Mouse (Mus musculus) heart, embryonic 16.5 days (tissue): ENCODE measurements around the gene Atp5l. TPM values are rescaled to one million over a fixed set of nuclear protein-coding genes. Genes with fewer than 3 reads are reported as not detected.

Source experiments
- ATAC-seq: fragments of 200-750 bp; cut with Nextera tagmentation; replicated peaks from 2 replicates; pipeline ENCODE4 v1.8.0; 2017; ENCODE audit warnings: moderate number of reproducible peaks; ENCODE audit not compliant: insufficient read depth, low FRiP score; ENCODE audit errors: extremely low read depth
- H3K27ac ChIP-seq: fragments of 300-500 bp; sonication (generic); 2 replicates; pipeline ENCODE4 v1.5.1; 2014; ENCODE audit warnings: mild to moderate bottlenecking, low read length, control low read depth, moderate library complexity
- H3K27me3 ChIP-seq: fragments of 300-500 bp; sonication (generic); 2 replicates; pipeline ENCODE4 v1.6.1; 2014; ENCODE audit warnings: low read length, mixed read lengths; ENCODE audit not compliant: control insufficient read depth, insufficient read depth
- H3K36me3 ChIP-seq: fragments of 300-500 bp; sonication (generic); 2 replicates; pipeline ENCODE4 v1.6.1; 2014; ENCODE audit not compliant: control insufficient read depth, insufficient read depth
- H3K4me1 ChIP-seq: fragments of 300-500 bp; sonication (generic); 2 replicates; pipeline ENCODE4 v1.6.1; 2014; ENCODE audit warnings: low read length, mixed read lengths; ENCODE audit not compliant: control insufficient read depth, insufficient read depth
- H3K4me2 ChIP-seq: fragments of 300-500 bp; sonication (generic); 2 replicates; pipeline ENCODE4 v1.6.1; 2014; ENCODE audit warnings: low read depth, mild to moderate bottlenecking, control low read depth, low read length
- H3K4me3 ChIP-seq: fragments of 300-500 bp; sonication (generic); 2 replicates; pipeline ENCODE4 v1.5.1; 2014; ENCODE audit warnings: mild to moderate bottlenecking, control low read depth, low read length
- H3K9ac ChIP-seq: fragments of 300-500 bp; sonication (generic); 2 replicates; pipeline ENCODE4 v1.6.1; 2014; ENCODE audit warnings: low read length, control low read depth
- H3K9me3 ChIP-seq: fragments of 300-500 bp; sonication (generic); replicated peaks from 2 replicates; pipeline ENCODE4 v1.6.1; 2016; ENCODE audit warnings: low read length; ENCODE audit not compliant: control insufficient read depth
- WGBS: fragments of 180-500 bp; shearing (Covaris S2); extraction: QIAGEN DNeasy Blood & Tissue Kit; methylation state at CpG from one replicate; pipeline ENCODE4 v1.1.7; 2014; 5-methylcytosine and 5-hydroxymethylcytosine counted together
- polyA plus RNA-seq: library from polyadenylated mRNA; unstranded; fragments of >200 nt; fragmentation: Nextera tagmentation; extraction: Ambion mirVana; gene quantifications from 2 replicates; pipeline ENCODE4 v1.2.1, GENCODE M21; 2015

The Atp5l gene
- polyA plus RNA-seq, 1 experiment from 2014 or later = 1,180 TPM

- peak; percentile 88 for ATAC-seq
- H3K9ac ChIP-seq = no peak overlapping the region; the same call in 1 of the 2 replicates
- peak overlapping the region; percentile 82 for H3K27ac ChIP-seq
- no peaks in the 10 kb centered on the region for H3K27me3 ChIP-seq
- no peaks in the 10 kb centered on the region for H3K9me3 ChIP-seq
- peaks cover 9% of the 10 kb centered on the region for H3K36me3 ChIP-seq
- peak overlapping the region; percentile 20; the same call in 1 of the 2 replicates for H3K4me3 ChIP-seq
- H3K4me1 ChIP-seq = peaks cover 22% of the 10 kb centered on the region
- peak overlapping the region; percentile 57 for H3K4me2 ChIP-seq
- WGBS = 31% methylated on average over 4 of the region's 4 CpGs
Observed at GRCm38 (mm10) chr9:44905620-44906019, 14.9 kb downstream of the Atp5l start.

- Histone ChIP-seq H3K4me2 (peak overlapping the region; percentile 18; the same call in 1 of the 2 replicates), H3K4me3 (no peak overlapping the region), H3K27ac (peak overlapping the region; percentile 82), H3K9me3 (no peaks in the 10 kb centered on the region), H3K36me3 (peaks cover 2% of the 10 kb centered on the region; the same call in 1 of the 2 replicates), H3K4me1 (peaks cover 22% of the 10 kb centered on the region), H3K9ac (no peak overlapping the region), H3K27me3 (no peaks in the 10 kb centered on the region)
- WGBS = 37% methylated on average over 5 of the region's 5 CpGs
- ATAC-seq = peak; percentile 70
Observed at GRCm38 (mm10) chr9:44904964-44905363, 15.6 kb downstream of the Atp5l start.

- Histone ChIP-seq H3K4me3 (no peak overlapping the region), H3K27me3 (no peaks in the 10 kb centered on the region), H3K36me3 (no peaks in the 10 kb centered on the region), H3K27ac (no peak overlapping the region), H3K9me3 (no peaks in the 10 kb centered on the region), H3K4me1 (peaks cover 22% of the 10 kb centered on the region), H3K9ac (no peak overlapping the region), H3K4me2 (no peak overlapping the region)
- ATAC-seq = no peak
- 77% methylated on average over 4 of the region's 4 CpGs for WGBS
Observed at GRCm38 (mm10) chr9:44903856-44904255, 16.7 kb downstream of the Atp5l start.

GRCm38 (mm10) chr9:44900402-44900801 is 20.1 kb downstream of the Atp5l start:
- 55% methylated on average over 4 of the region's 4 CpGs for WGBS
- Histone ChIP-seq H3K9ac (no peak overlapping the region), H3K36me3 (no peaks in the 10 kb centered on the region), H3K4me2 (no peak overlapping the region), H3K27me3 (no peaks in the 10 kb centered on the region), H3K4me1 (peaks cover 11% of the 10 kb centered on the region), H3K4me3 (no peak overlapping the region), H3K27ac (no peak overlapping the region), H3K9me3 (no peaks in the 10 kb centered on the region)
- no peak for ATAC-seq

- Histone ChIP-seq H3K27ac (no peak overlapping the region), H3K4me1 (peaks cover 4% of the 10 kb centered on the region), H3K27me3 (no peaks in the 10 kb centered on the region), H3K9ac (no peak overlapping the region), H3K4me3 (no peak overlapping the region), H3K9me3 (no peaks in the 10 kb centered on the region), H3K36me3 (no peaks in the 10 kb centered on the region), H3K4me2 (no peak overlapping the region)
- WGBS = 62% methylated on average over 3 of the region's 3 CpGs
- ATAC-seq = no peak
Observed at GRCm38 (mm10) chr9:44899716-44900115, 20.8 kb downstream of the Atp5l start.

GRCm38 (mm10) chr9:44897024-44897423 is 23.5 kb downstream of the Atp5l start:
- H3K4me3 ChIP-seq = no peak overlapping the region
- ATAC-seq = no peak

GRCm38 (mm10) chr9:44892664-44893063 is 27.9 kb downstream of the Atp5l start:
- Histone ChIP-seq H3K9ac (no peak overlapping the region), H3K4me2 (no peak overlapping the region), H3K9me3 (no peaks in the 10 kb centered on the region), H3K27me3 (no peaks in the 10 kb centered on the region), H3K36me3 (no peaks in the 10 kb centered on the region), H3K4me1 (no peaks in the 10 kb centered on the region), H3K27ac (no peak overlapping the region), H3K4me3 (no peak overlapping the region)
- WGBS = 29% methylated on average over 3 of the region's 3 CpGs
- no peak for ATAC-seq

More at GRCm38 (mm10) chr9:44897024-44897423, 23.5 kb downstream of the Atp5l start:
- Histone ChIP-seq H3K9me3 (no peaks in the 10 kb centered on the region), H3K4me1 (no peaks in the 10 kb centered on the region), H3K27ac (no peak overlapping the region), H3K36me3 (no peaks in the 10 kb centered on the region), H3K4me2 (no peak overlapping the region), H3K27me3 (no peaks in the 10 kb centered on the region), H3K9ac (no peak overlapping the region)
- WGBS = 50% methylated on average over 4 of the region's 4 CpGs

GRCm38 (mm10) chr9:44891210-44891609 is 29.3 kb downstream of the Atp5l start:
- Histone ChIP-seq H3K4me1 (no peaks in the 10 kb centered on the region), H3K27me3 (no peaks in the 10 kb centered on the region), H3K4me3 (no peak overlapping the region), H3K27ac (no peak overlapping the region), H3K9ac (no peak overlapping the region), H3K4me2 (no peak overlapping the region), H3K9me3 (no peaks in the 10 kb centered on the region), H3K36me3 (no peaks in the 10 kb centered on the region)
- no peak for ATAC-seq
- 84% methylated on average over 6 of the region's 6 CpGs for WGBS

GRCm38 (mm10) chr9:44890122-44890521 is 30.4 kb downstream of the Atp5l start:
- Histone ChIP-seq H3K4me1 (no peaks in the 10 kb centered on the region), H3K9ac (no peak overlapping the region), H3K9me3 (no peaks in the 10 kb centered on the region), H3K4me3 (no peak overlapping the region), H3K4me2 (no peak overlapping the region), H3K27ac (no peak overlapping the region), H3K36me3 (no peaks in the 10 kb centered on the region), H3K27me3 (no peaks in the 10 kb centered on the region)
- WGBS = 33% methylated on average over 2 of the region's 2 CpGs
- ATAC-seq = no peak
